Mouse (Mus musculus): Measurements from ENCODE around the gene Gpam.

GRCm38 (mm10) chr19:55121836-55122235 lies 5.2 kb downstream of the Gpam start:
- TF ChIP-seq ETS1 (conservative IDR thresholded peaks at IDR 0.05; ENCODE audit: low read depth, low read length) (no peak), MYC (IDR thresholded peaks at IDR 0.05; ENCODE audit: low read depth, low read length) (no peak), POLR2A (IDR thresholded peaks at IDR 0.05; ENCODE audit: low read depth, low read length) (no peak), IRF4 (IDR thresholded peaks at IDR 0.05; ENCODE audit: low read depth, low read length) (no peak), USF1 (IDR thresholded peaks at IDR 0.05; ENCODE audit: low read depth, low read length) (no peak), NELFE (IDR thresholded peaks at IDR 0.05; ENCODE audit: low read depth, low read length) (no peak)
